Mouse (Mus musculus): ENCODE data around the gene Cdc25b. TPM values are rescaled to one million over a fixed set of nuclear protein-coding genes. Genes with fewer than 3 reads are reported as not detected.

Gene Cdc25b
- total and polyA plus RNA-seq, 3 experiments, result 11.6 to 24.0 (median 21.3) TPM

- H3K9ac ChIP-seq (ENCODE audit: insufficient read depth, low read depth), result no peak overlapping the region
These were observed 12.0 kb upstream of the Cdc25b start for GRCm38 (mm10) chr2:131174700-131175099.

GRCm38 (mm10) chr2:131175286-131175944 lies 11.3 kb upstream of the Cdc25b start:
- H3K4me1 ChIP-seq (ENCODE audit: control insufficient read depth in 1 of 2, insufficient read depth in 2 of 2), result peaks cover 16 to 30% of the 10 kb centered on the region in 2 experiments
- in situ Hi-C loops (cut with MboI; ENCODE audit: low pct_ligation_motif_present, low pct_unique_long_range_greater_than_20kb, low sequenced_read_pairs), result no loop called here
- dilution Hi-C loops (cut with MboI; ENCODE audit: extremely low pct_ligation_motif_present, extremely low pct_unique_long_range_greater_than_20kb, low sequenced_read_pairs), result no loop called here
- H3K36me3 ChIP-seq (replicated peaks in 1 of 2; ENCODE audit: control insufficient read depth in 1 of 2, insufficient read depth in 1 of 2, low read length in 1 of 2), result peaks cover 0 to 28% of the 10 kb centered on the region in 2 experiments
- no peak overlapping the region for H3K4me3 ChIP-seq (replicated peaks in 1 of 3; ENCODE audit: low read depth in 2 of 3, low read length in 2 of 3, poor library complexity in 1 of 3)
- no peak for DNase-seq (ENCODE audit: extremely low read depth)
- H3K27ac ChIP-seq (ENCODE audit: insufficient read depth, low read depth), result no peak overlapping the region
- H3K27me3 ChIP-seq (replicated peaks), result no peaks in the 10 kb centered on the region
- no peak overlapping the region for H3K4me2 ChIP-seq (ENCODE audit: insufficient read depth, low read depth, poor library complexity, severe bottlenecking)
- H3K9ac ChIP-seq (ENCODE audit: insufficient read depth, low read depth), result no peak overlapping the region
- TF ChIP-seq POLR2AphosphoS2 (IDR thresholded peaks at IDR 0.05; ENCODE audit: low read depth, low read length), result 0 out of 2 replicates have a peak, but pooled peaks have one; percentile 6
- no peak for TF ChIP-seq CTCF (conservative IDR thresholded peaks at IDR 0.05 in 1 of 2, IDR thresholded peaks at IDR 0.05 in 1 of 2; ENCODE audit: low read depth in 2 of 2, low read length in 2 of 2)
- TF ChIP-seq E2F4 (IDR thresholded peaks at IDR 0.05; ENCODE audit: insufficient replicate concordance, low read depth, low read length), result no peak
- TF ChIP-seq SIN3A (IDR thresholded peaks at IDR 0.05; ENCODE audit: low read length), result no peak
- H3K9me3 ChIP-seq (replicated peaks; ENCODE audit: low read length), result no peaks in the 10 kb centered on the region
- H3K79me2 ChIP-seq (replicated peaks; ENCODE audit: control insufficient read depth, extremely low read depth, insufficient read depth, poor library complexity, severe bottlenecking), result no peaks in the 10 kb centered on the region

More at GRCm38 (mm10) chr2:131174700-131175099, 12.0 kb upstream of the Cdc25b start:
- Histone ChIP-seq H3K36me3 (replicated peaks in 1 of 2; ENCODE audit: control insufficient read depth in 1 of 2, insufficient read depth in 1 of 2, low read length in 1 of 2) (peaks cover 0 to 28% of the 10 kb centered on the region in 2 experiments), H3K27me3 (replicated peaks) (no peaks in the 10 kb centered on the region), H3K4me1 (ENCODE audit: control insufficient read depth in 1 of 2, insufficient read depth in 2 of 2) (peaks cover 16 to 27% of the 10 kb centered on the region in 2 experiments), H3K9me3 (replicated peaks; ENCODE audit: low read length) (no peaks in the 10 kb centered on the region), H3K4me3 (replicated peaks in 1 of 3; ENCODE audit: low read depth in 2 of 3, low read length in 2 of 3, poor library complexity in 1 of 3) (peak overlapping the region in 2 of 3 experiments; percentile 26 to 36), H3K27ac (ENCODE audit: insufficient read depth, low read depth) (no peak overlapping the region), H3K4me2 (ENCODE audit: insufficient read depth, low read depth, poor library complexity, severe bottlenecking) (peak overlapping the region; percentile 45), H3K79me2 (replicated peaks; ENCODE audit: control insufficient read depth, extremely low read depth, insufficient read depth, poor library complexity, severe bottlenecking) (no peaks in the 10 kb centered on the region)
- peak; percentile 86 for DNase-seq (ENCODE audit: extremely low read depth)
- TF ChIP-seq IRF4 (IDR thresholded peaks at IDR 0.05; ENCODE audit: low read depth, low read length) (peak; percentile 53), E2F4 (IDR thresholded peaks at IDR 0.05; ENCODE audit: insufficient replicate concordance, low read depth, low read length) (no peak), TBP (conservative IDR thresholded peaks at IDR 0.05; ENCODE audit: low read depth, low read length) (no peak), CHD1 (IDR thresholded peaks at IDR 0.05; ENCODE audit: low read depth, low read length) (no peak), CTCF (conservative IDR thresholded peaks at IDR 0.05 in 1 of 2, IDR thresholded peaks at IDR 0.05 in 1 of 2; ENCODE audit: low read depth in 2 of 2, low read length in 2 of 2) (no peak), ZMIZ1 (IDR thresholded peaks at IDR 0.05; ENCODE audit: low read depth, low read length) (no peak), GABPA (IDR thresholded peaks at IDR 0.05; ENCODE audit: insufficient replicate concordance, low read depth, low read length) (peak; percentile 65; the same call in 1 of the 2 replicates), RAD21 (IDR thresholded peaks at IDR 0.05; ENCODE audit: low read depth, low read length) (no peak), SIN3A (IDR thresholded peaks at IDR 0.05; ENCODE audit: low read length) (peak; percentile 97), CHD2 (IDR thresholded peaks at IDR 0.05; ENCODE audit: low read length) (peak; percentile 34; the same call in 1 of the 2 replicates), ZC3H11A (IDR thresholded peaks at IDR 0.05; ENCODE audit: low read depth, low read length) (no peak), KAT2A (IDR thresholded peaks at IDR 0.05; ENCODE audit: insufficient replicate concordance, low read length) (peak; percentile 96), MAX (IDR thresholded peaks at IDR 0.05; ENCODE audit: low read length) (no peak), EP300 (IDR thresholded peaks at IDR 0.05; ENCODE audit: low read length) (no peak), MYC (IDR thresholded peaks at IDR 0.05; ENCODE audit: low read depth, low read length) (no peak), TCF12 (IDR thresholded peaks at IDR 0.05; ENCODE audit: low read depth, low read length) (no peak), ZKSCAN1 (IDR thresholded peaks at IDR 0.05; ENCODE audit: borderline replicate concordance, low read depth, low read length) (no peak), NELFE (IDR thresholded peaks at IDR 0.05; ENCODE audit: low read depth, low read length) (no peak), JUN (IDR thresholded peaks at IDR 0.05; ENCODE audit: insufficient read depth, low read depth, low read length) (no peak), USF2 (conservative IDR thresholded peaks at IDR 0.05; ENCODE audit: low read depth, low read length) (no peak), BHLHE40 (IDR thresholded peaks at IDR 0.05; ENCODE audit: low read depth, low read length) (no peak), ZNF384 (IDR thresholded peaks at IDR 0.05; ENCODE audit: low read depth, low read length) (no peak), MEF2A (IDR thresholded peaks at IDR 0.05; ENCODE audit: borderline replicate concordance, low read depth, low read length) (no peak), HCFC1 (IDR thresholded peaks at IDR 0.05; ENCODE audit: low read depth, low read length) (peak; percentile 100), USF1 (IDR thresholded peaks at IDR 0.05; ENCODE audit: low read depth, low read length) (no peak), JUND (conservative IDR thresholded peaks at IDR 0.05; ENCODE audit: low read depth, low read length) (no peak), ETS1 (conservative IDR thresholded peaks at IDR 0.05; ENCODE audit: low read depth, low read length) (no peak), PAX5 (IDR thresholded peaks at IDR 0.05; ENCODE audit: low read length) (no peak), ELF1 (IDR thresholded peaks at IDR 0.05; ENCODE audit: low read depth, low read length) (peak; percentile 60), RCOR1 (conservative IDR thresholded peaks at IDR 0.05; ENCODE audit: low read depth, low read length) (no peak), SMC3 (IDR thresholded peaks at IDR 0.05; ENCODE audit: low read depth, low read length) (no peak), UBTF (IDR thresholded peaks at IDR 0.05; ENCODE audit: low read depth, low read length) (no peak), POLR2A (IDR thresholded peaks at IDR 0.05; ENCODE audit: low read depth, low read length) (0 out of 2 replicates have a peak, but pooled peaks have one; percentile 32), MAZ (IDR thresholded peaks at IDR 0.05; ENCODE audit: low read depth, low read length) (no peak), NRF1 (IDR thresholded peaks at IDR 0.05; ENCODE audit: low read depth, low read length) (peak; percentile 62), MXI1 (IDR thresholded peaks at IDR 0.05; ENCODE audit: low read depth, low read length) (peak; percentile 97), POLR2AphosphoS2 (IDR thresholded peaks at IDR 0.05; ENCODE audit: low read depth, low read length) (no peak), MAFK (IDR thresholded peaks at IDR 0.05; ENCODE audit: insufficient replicate concordance, low read length) (no peak)
- dilution Hi-C loops (cut with MboI; ENCODE audit: extremely low pct_ligation_motif_present, extremely low pct_unique_long_range_greater_than_20kb, low sequenced_read_pairs), result no loop called here
- in situ Hi-C loops (cut with MboI; ENCODE audit: low pct_ligation_motif_present, low pct_unique_long_range_greater_than_20kb, low sequenced_read_pairs), result no loop called here
